ENCODE assay signal across 22 mouse cellular contexts in genomic region chr7:80917916-80918465, GRCm38 (mm10). TPM values are rescaled to one million over a fixed set of nuclear protein-coding genes. Genes with fewer than 3 reads are reported as not detected.
DNase-seq lines count a peak whose midpoint lies in the region; ATAC-seq lines count a peak whose summit lies in the region.
"Had no signal": no experiment of that assay in that cellular context is flagged by ENCODE, and none has a peak within 500 bp of the region (broad histone marks: within the 10 kb centered on the region; RNA-seq: fewer than 3 reads in every experiment).

No protein-coding gene starts in this region.

- peaks cover 41% of the 10 kb centered on the region for H3K36me3 ChIP-seq in kidney, embryonic 16.5 days (ENCODE audit: insufficient read depth, low read length)
- H3K36me3 ChIP-seq in forebrain, embryonic 15.5 days, result peaks cover 71% of the 10 kb centered on the region

- no peak overlapping the region for H3K9ac ChIP-seq in kidney, embryonic 16.5 days (replicated peaks; ENCODE audit: low read length)
- H3K9ac ChIP-seq in forebrain, embryonic 15.5 days (replicated peaks), result no peak overlapping the region
- H3K9ac ChIP-seq: hindbrain, embryonic 15.5 days; liver, embryonic 12.5 days; lung, embryonic 14.5 days; neural tube, embryonic 15.5 days; stomach, embryonic 15.5 days had no signal

- H3K4me3 ChIP-seq in kidney, embryonic 16.5 days (ENCODE audit: low read length), result no peak overlapping the region
- H3K4me3 ChIP-seq in forebrain, embryonic 15.5 days, result no peak overlapping the region
- H3K4me3 ChIP-seq: hindbrain, embryonic 15.5 days; liver, embryonic 12.5 days; neural tube, embryonic 15.5 days; stomach, embryonic 15.5 days had no signal

- no peak overlapping the region for H3K27ac ChIP-seq in kidney, embryonic 16.5 days (ENCODE audit: low read length)
- H3K27ac ChIP-seq in forebrain, embryonic 15.5 days (replicated peaks), result no peak overlapping the region
- H3K27ac ChIP-seq: hindbrain, embryonic 15.5 days; liver, embryonic 12.5 days; neural tube, embryonic 15.5 days; stomach, embryonic 15.5 days had no signal

- H3K9me3 ChIP-seq in kidney, embryonic 16.5 days (ENCODE audit: low read length), result no peaks in the 10 kb centered on the region
- H3K9me3 ChIP-seq in forebrain, embryonic 15.5 days, result no peaks in the 10 kb centered on the region
- H3K9me3 ChIP-seq: hindbrain, embryonic 15.5 days; liver, embryonic 12.5 days; neural tube, embryonic 15.5 days; stomach, embryonic 15.5 days had no signal

- DNase-seq in kidney, adult 9 months, result peak; percentile 69
- peak; percentile 46 for DNase-seq in thymus, postnatal 0 days (ENCODE audit: low spot score)
- DNase-seq in thymus, postnatal 25 days, result no peak
- peak; percentile 73 for DNase-seq in induced T-regulatory cell, adult 2 months (ENCODE audit: low read depth)
- peak; percentile 71 for DNase-seq in naive thymus-derived CD4-positive, alpha-beta T cell, adult 2 months (ENCODE audit: low read depth)
- DNase-seq: adrenal gland, postnatal 14 days; cerebellum, adult 2 months; cerebellum, postnatal 25 days; lung, embryonic 14.5 days; right cerebral cortex, adult 18-20 months; right cerebral cortex, postnatal 4 days had no signal

- WGBS in kidney, embryonic 16.5 days, result 65% methylated on average over 4 of the region's 4 CpGs
- 86% methylated on average over 4 of the region's 4 CpGs for WGBS in forebrain, embryonic 15.5 days

- no peaks in the 10 kb centered on the region for H3K4me1 ChIP-seq in kidney, embryonic 16.5 days (ENCODE audit: insufficient read depth, low read length)
- no peaks in the 10 kb centered on the region for H3K4me1 ChIP-seq in forebrain, embryonic 15.5 days
- H3K4me1 ChIP-seq: hindbrain, embryonic 15.5 days; neural tube, embryonic 15.5 days; stomach, embryonic 15.5 days had no signal

- no peaks in the 10 kb centered on the region for H3K27me3 ChIP-seq in kidney, embryonic 16.5 days (ENCODE audit: insufficient read depth, low read length)
- H3K27me3 ChIP-seq in forebrain, embryonic 15.5 days, result no peaks in the 10 kb centered on the region
- H3K27me3 ChIP-seq: hindbrain, embryonic 15.5 days; liver, embryonic 12.5 days; neural tube, embryonic 15.5 days; stomach, embryonic 15.5 days had no signal

- H3K4me2 ChIP-seq in kidney, embryonic 16.5 days (replicated peaks; ENCODE audit: low read depth, low read length), result no peak overlapping the region
- no peak overlapping the region for H3K4me2 ChIP-seq in forebrain, embryonic 15.5 days (replicated peaks)
- H3K4me2 ChIP-seq: heart, embryonic 11.5 days; hindbrain, embryonic 15.5 days; liver, embryonic 12.5 days; lung, embryonic 14.5 days; neural tube, embryonic 15.5 days; stomach, embryonic 15.5 days had no signal

- no peak for ATAC-seq in kidney, embryonic 16.5 days (ENCODE audit: low FRiP score, low TSS enrichment)
- ATAC-seq in megakaryocyte-erythroid progenitor cell, adult 5-6 weeks (replicated peaks; ENCODE audit: low FRiP score, low TSS enrichment, poor library complexity, severe bottlenecking), result no peak
- ATAC-seq in forebrain, embryonic 15.5 days (replicated peaks), result no peak
- ATAC-seq: forebrain, embryonic 14.5 days; liver, embryonic 12.5 days; midbrain, embryonic 16.5 days had no signal

RNA-seq across cellular contexts. Expression of gene Nmb, which starts 13.1 kb away (rescaled TPM):
- 9.0 TPM in 2 replicates for polyA plus RNA-seq in kidney, embryonic 16.5 days (2015; fragmentation: Nextera tagmentation; extraction: Ambion mirVana)
- polyA plus RNA-seq in thymus, postnatal 0 days (2015; fragmentation: Nextera tagmentation; extraction: Ambion mirVana), result 28.0 and 32.1 TPM in 2 replicates
- total RNA-seq in megakaryocyte-erythroid progenitor cell, adult 5-6 weeks (2014; fragmentation: Nextera tagmentation), result 3.6 TPM in 1 of 2 replicates, not detected in the other
- not detected in 2 replicates for total RNA-seq in megakaryocyte-erythroid progenitor cell, adult 5-6 weeks (2017)
- polyA plus RNA-seq in forebrain, embryonic 15.5 days (2015; fragmentation: Nextera tagmentation; extraction: Ambion mirVana), result 7.1 TPM in 2 replicates
- total RNA-seq: hematopoietic stem cell, adult 5-6 weeks had no signal

RNA-seq across cellular contexts. Expression of gene Wdr73, which starts 16.9 kb away (rescaled TPM):
- 43.6 and 44.8 TPM in 2 replicates for polyA plus RNA-seq in kidney, embryonic 16.5 days (2015; fragmentation: Nextera tagmentation; extraction: Ambion mirVana)
- 38.2 and 44.6 TPM in 2 replicates for polyA plus RNA-seq in thymus, postnatal 0 days (2015; fragmentation: Nextera tagmentation; extraction: Ambion mirVana)
- total RNA-seq in megakaryocyte-erythroid progenitor cell, adult 5-6 weeks (2014; fragmentation: Nextera tagmentation), result 28.3 and 41.5 TPM in 2 replicates
- total RNA-seq in megakaryocyte-erythroid progenitor cell, adult 5-6 weeks (2017), result 28.8 and 53.1 TPM in 2 replicates
- polyA plus RNA-seq in forebrain, embryonic 15.5 days (2015; fragmentation: Nextera tagmentation; extraction: Ambion mirVana), result 43.2 and 43.9 TPM in 2 replicates

RNA-seq across cellular contexts. Expression of gene Sec11a, which starts 29.6 kb away (rescaled TPM):
- polyA plus RNA-seq in kidney, embryonic 16.5 days (2015; fragmentation: Nextera tagmentation; extraction: Ambion mirVana), result 226 and 239 TPM in 2 replicates
- polyA plus RNA-seq in thymus, postnatal 0 days (2015; fragmentation: Nextera tagmentation; extraction: Ambion mirVana), result 193 and 208 TPM in 2 replicates
- total RNA-seq in megakaryocyte-erythroid progenitor cell, adult 5-6 weeks (2014; fragmentation: Nextera tagmentation), result 109 and 150 TPM in 2 replicates
- 393 and 493 TPM in 2 replicates for total RNA-seq in megakaryocyte-erythroid progenitor cell, adult 5-6 weeks (2017)
- 149 and 157 TPM in 2 replicates for polyA plus RNA-seq in forebrain, embryonic 15.5 days (2015; fragmentation: Nextera tagmentation; extraction: Ambion mirVana)

RNA-seq across cellular contexts. Expression of gene Zscan2, which starts 57.3 kb away (rescaled TPM):
- 3.0 and 3.2 TPM in 2 replicates for polyA plus RNA-seq in kidney, embryonic 16.5 days (2015; fragmentation: Nextera tagmentation; extraction: Ambion mirVana)
- 2.7 and 3.0 TPM in 2 replicates for polyA plus RNA-seq in thymus, postnatal 0 days (2015; fragmentation: Nextera tagmentation; extraction: Ambion mirVana)
- 5.0 and 5.4 TPM in 2 replicates for total RNA-seq in megakaryocyte-erythroid progenitor cell, adult 5-6 weeks (2014; fragmentation: Nextera tagmentation)
- 2.3 and 12.5 TPM in 2 replicates for total RNA-seq in megakaryocyte-erythroid progenitor cell, adult 5-6 weeks (2017)
- 4.6 and 5.9 TPM in 2 replicates for polyA plus RNA-seq in forebrain, embryonic 15.5 days (2015; fragmentation: Nextera tagmentation; extraction: Ambion mirVana)
